Comparison of ENCODE assay signal across 9 mouse cellular contexts in the genomic region with DNA sequence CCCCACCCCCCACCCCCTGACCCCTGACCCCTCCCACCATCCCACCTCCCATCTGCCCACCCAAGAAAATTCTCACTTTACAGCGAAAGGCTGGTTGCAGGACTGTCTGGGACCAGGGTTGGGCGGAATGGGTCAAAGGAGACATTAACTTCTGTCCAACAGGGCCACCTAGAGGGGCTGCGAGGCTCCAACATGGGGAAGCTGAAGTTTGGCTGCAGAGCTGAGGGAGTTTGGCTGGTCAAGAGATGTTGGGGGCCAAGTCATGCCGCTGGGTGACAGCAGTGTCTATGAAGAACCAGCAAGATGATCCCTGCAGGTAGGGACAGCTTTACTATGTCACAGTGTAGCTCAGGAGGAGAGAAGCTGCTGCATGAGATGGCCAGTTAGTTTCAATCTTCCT. TPM values are rescaled to one million over a fixed set of nuclear protein-coding genes. Genes with fewer than 3 reads are reported as not detected.
DNase-seq lines count a peak whose midpoint lies in the region; ATAC-seq and TF ChIP-seq lines count a peak whose summit lies in the region.
"Had no signal": no experiment of that assay in that cellular context is flagged by ENCODE, and none has a peak within 500 bp of the region (broad histone marks: within the 10 kb centered on the region; RNA-seq: fewer than 3 reads in every experiment).

No protein-coding gene starts in this region.

- no peak overlapping the region for H3K4me2 ChIP-seq in liver, embryonic 11.5 days
- no peak overlapping the region for H3K4me2 ChIP-seq in midbrain, embryonic 15.5 days
- H3K4me2 ChIP-seq: embryonic facial prominence, embryonic 13.5 days had no signal

- no peak overlapping the region for H3K9ac ChIP-seq in liver, adult 2 months (ENCODE audit: low read depth, low read length)
- no peak overlapping the region for H3K9ac ChIP-seq in liver, embryonic 11.5 days (ENCODE audit: low read depth, low read length)
- H3K9ac ChIP-seq in midbrain, embryonic 15.5 days, result no peak overlapping the region
- H3K9ac ChIP-seq: embryonic facial prominence, embryonic 13.5 days had no signal

- TF ChIP-seq CTCF in liver, adult 2 months (IDR thresholded peaks at IDR 0.05; ENCODE audit: low read depth, low read length), result peak; percentile 83

- no peak overlapping the region for H3K4me3 ChIP-seq in liver, adult 2 months (ENCODE audit: insufficient read depth, low read depth, low read length)
- H3K4me3 ChIP-seq in liver, embryonic 11.5 days (ENCODE audit: low read depth, low read length), result no peak overlapping the region
- H3K4me3 ChIP-seq in midbrain, embryonic 15.5 days, result no peak overlapping the region
- H3K4me3 ChIP-seq: embryonic facial prominence, embryonic 13.5 days had no signal

- no peaks in the 10 kb centered on the region for H3K79me2 ChIP-seq in liver, adult 2 months (ENCODE audit: control insufficient read depth, insufficient read depth, low read length)

- no peaks in the 10 kb centered on the region for H3K4me1 ChIP-seq in liver, adult 2 months (ENCODE audit: control insufficient read depth, insufficient read depth, low read length)
- H3K4me1 ChIP-seq in liver, embryonic 11.5 days (replicated peaks; ENCODE audit: control insufficient read depth, insufficient read depth, low read length), result no peaks in the 10 kb centered on the region
- H3K4me1 ChIP-seq in midbrain, embryonic 15.5 days, result no peaks in the 10 kb centered on the region
- H3K4me1 ChIP-seq: embryonic facial prominence, embryonic 13.5 days had no signal

- WGBS in liver, adult 2 months, result 39% methylated on average over 4 of the region's 4 CpGs
- WGBS in liver, embryonic 11.5 days, result 37% methylated on average over 4 of the region's 4 CpGs
- WGBS in midbrain, embryonic 15.5 days, result 45% methylated on average over 4 of the region's 4 CpGs

- no peaks in the 10 kb centered on the region for H3K36me3 ChIP-seq in liver, adult 2 months (ENCODE audit: control insufficient read depth, insufficient read depth, low read length)
- no peaks in the 10 kb centered on the region for H3K36me3 ChIP-seq in liver, embryonic 11.5 days (ENCODE audit: control insufficient read depth, insufficient read depth, low read length)
- no peaks in the 10 kb centered on the region for H3K36me3 ChIP-seq in midbrain, embryonic 15.5 days (replicated peaks)
- H3K36me3 ChIP-seq: embryonic facial prominence, embryonic 13.5 days had no signal

- DNase-seq in liver, adult 2 months (ENCODE audit: extremely low read depth, low read depth, low spot score), result peak; percentile 17
- DNase-seq in liver, embryonic 11.5 days (ENCODE audit: low spot score), result no peak
- DNase-seq in R1 (ENCODE audit: low read depth, low spot score), result peak; percentile 29
- DNase-seq in cerebellum, adult 18-20 months, result peak; percentile 17 to 18
- DNase-seq in kidney, postnatal 10 days, result peak; percentile 53
- DNase-seq in urinary bladder, postnatal 25 days (ENCODE audit: low spot score), result no peak

- H3K27ac ChIP-seq in liver, adult 2 months (replicated peaks; ENCODE audit: insufficient read depth, low read depth, low read length), result no peak overlapping the region
- H3K27ac ChIP-seq in liver, embryonic 11.5 days (ENCODE audit: low read depth, low read length), result no peak overlapping the region
- H3K27ac ChIP-seq in midbrain, embryonic 15.5 days, result no peak overlapping the region

- TF ChIP-seq POLR2A in liver, adult 2 months (IDR thresholded peaks at IDR 0.05; ENCODE audit: extremely low read depth, insufficient read depth, low read length), result no peak

- H3K27me3 ChIP-seq in liver, adult 2 months (ENCODE audit: control insufficient read depth, insufficient read depth, low read length), result no peaks in the 10 kb centered on the region
- no peaks in the 10 kb centered on the region for H3K27me3 ChIP-seq in liver, embryonic 11.5 days (replicated peaks; ENCODE audit: control insufficient read depth, insufficient read depth, low read length)
- H3K27me3 ChIP-seq in midbrain, embryonic 15.5 days (replicated peaks), result no peaks in the 10 kb centered on the region
- H3K27me3 ChIP-seq: embryonic facial prominence, embryonic 13.5 days had no signal

- ATAC-seq in liver, embryonic 11.5 days (replicated peaks; ENCODE audit: low FRiP score), result no peak
- ATAC-seq in megakaryocyte-erythroid progenitor cell, adult 5-6 weeks (replicated peaks; ENCODE audit: low FRiP score, low TSS enrichment, poor library complexity, severe bottlenecking), result peak; percentile 66; the same call in 1 of the 2 replicates
- no peak for ATAC-seq in midbrain, embryonic 15.5 days (replicated peaks)

- H3K9me3 ChIP-seq in liver, embryonic 11.5 days (ENCODE audit: control insufficient read depth, low read length), result no peaks in the 10 kb centered on the region
- no peaks in the 10 kb centered on the region for H3K9me3 ChIP-seq in midbrain, embryonic 15.5 days
- H3K9me3 ChIP-seq: embryonic facial prominence, embryonic 13.5 days had no signal

RNA-seq across cellular contexts. Expression of gene Gpr155, which starts 32.9 kb away (rescaled TPM):
- total RNA-seq in liver, adult 2 months (2014; rRNA removed), result 19.9 TPM in 2 replicates
- 13.3 and 15.1 TPM in 2 replicates for polyA plus RNA-seq in liver, adult 2 months (2012; rRNA removed)
- polyA plus RNA-seq in liver, embryonic 11.5 days (2014; fragmentation: Nextera tagmentation; extraction: Ambion mirVana), result 6.3 and 8.4 TPM in 2 replicates
- 4.7 and 8.0 TPM in 2 replicates for total RNA-seq in megakaryocyte-erythroid progenitor cell, adult 5-6 weeks (2014; fragmentation: Nextera tagmentation)
- 4.5 and 7.8 TPM in 2 replicates for total RNA-seq in megakaryocyte-erythroid progenitor cell, adult 5-6 weeks (2017)
- polyA plus RNA-seq in midbrain, embryonic 15.5 days (2015; fragmentation: Nextera tagmentation; extraction: Ambion mirVana), result 12.7 and 14.0 TPM in 2 replicates

Comparison
In these comparisons a context has a peak if more than half of its experiments do, and no peak if none do; other contexts are left out.
1. DNase-seq: peak in liver, adult 2 months (single experiment), R1 (single experiment), cerebellum, adult 18-20 months (2 of 2) and kidney, postnatal 10 days (single experiment); none in liver, embryonic 11.5 days (single experiment) and urinary bladder, postnatal 25 days (single experiment).